Mouse (Mus musculus) embryonic fibroblast, embryonic 13.5 days (primary cell): ENCODE measurements at regions not wholly inside any gene's neighbourhood (a gene's known extent, or its start where the extent isn't known, plus 50 kb on each side); places are given as distances from the start of the nearest gene placed in this dataset.

Source experiments
- CTCF ChIP-seq: IDR thresholded peaks from 2 replicates; pipeline ENCODE4 v1.5.1; 2011; ENCODE audit warnings: mild to moderate bottlenecking, control low read depth, low read length, moderate library complexity, borderline replicate concordance; ENCODE audit not compliant: insufficient read depth
- POLR2A ChIP-seq: IDR thresholded peaks from 2 replicates; pipeline ENCODE4 v1.6.1; 2011; ENCODE audit warnings: low read depth, mild to moderate bottlenecking, control low read depth, low read length, moderate library complexity

- no peak for TF ChIP-seq CTCF
- no peak for TF ChIP-seq POLR2A
Observed at GRCm38 (mm10) chr9:87318767-87319166, 63.4 kb upstream of the Cep162 start.
